Mouse (Mus musculus): ENCODE results near the gene Acvr2b.

DNA sequence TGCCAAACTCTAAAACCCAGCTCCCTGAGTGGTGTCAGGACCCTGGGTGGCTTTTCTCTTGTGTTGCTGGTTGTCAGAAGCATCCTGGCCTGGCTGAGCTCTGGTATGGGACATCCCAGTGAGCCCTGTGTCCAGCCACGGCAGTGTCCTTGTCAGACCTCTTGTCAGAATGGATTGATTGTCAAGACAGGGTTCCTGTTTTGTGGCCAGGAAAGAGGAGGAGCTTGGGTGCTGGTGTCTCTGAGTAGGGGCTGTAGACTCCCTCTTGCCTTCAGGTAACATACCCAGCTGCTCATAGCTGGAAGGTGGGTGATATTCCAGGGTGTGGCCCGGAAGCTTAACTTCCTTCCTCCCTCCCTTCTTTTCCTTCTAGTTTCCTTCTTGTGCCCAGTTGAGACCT is 33.9 kb downstream of the Acvr2b start:
- TF ChIP-seq CTCF (IDR thresholded peaks at IDR 0.05; ENCODE audit: borderline replicate concordance, insufficient read depth, low read length): no peak
- no peak for TF ChIP-seq POLR2A (IDR thresholded peaks at IDR 0.05; ENCODE audit: low read depth, low read length)
